Mouse (Mus musculus) A20 (cell line): ENCODE results near the gene Cbfa2t3.

Source experiments
- DNase-seq: peaks from one replicate; pipeline ENCODE4 v3.0.0-alpha.2; 2011; ENCODE audit warnings: low read depth, low spot score

Cbfa2t3 gene

GRCm38 (mm10) chr8:122692152-122692551, 6.8 kb downstream of the Cbfa2t3 start:
- peak; percentile 70 for DNase-seq

- DNase-seq, result no peak
Observed at GRCm38 (mm10) chr8:122691018-122691417, 7.9 kb downstream of the Cbfa2t3 start.

GRCm38 (mm10) chr8:122689315-122689714, 9.6 kb downstream of the Cbfa2t3 start:
- DNase-seq, result no peak

GRCm38 (mm10) chr8:122686879-122687278, 12.0 kb downstream of the Cbfa2t3 start:
- DNase-seq, result no peak

GRCm38 (mm10) chr8:122685097-122685861, 13.6 kb downstream of the Cbfa2t3 start:
- DNase-seq, result no peak

GRCm38 (mm10) chr8:122682820-122683219, 16.1 kb downstream of the Cbfa2t3 start:
- DNase-seq, result no peak

- DNase-seq, result no peak
Observed at GRCm38 (mm10) chr8:122680171-122680570, 18.7 kb downstream of the Cbfa2t3 start.

GRCm38 (mm10) chr8:122679325-122679920, 19.5 kb downstream of the Cbfa2t3 start:
- DNase-seq, result no peak

- DNase-seq, result no peak
Observed at GRCm38 (mm10) chr8:122678896-122679210, 20.1 kb downstream of the Cbfa2t3 start.

- DNase-seq, result peak; percentile 79
Observed at GRCm38 (mm10) chr8:122678061-122678895, 20.6 kb downstream of the Cbfa2t3 start.

- DNase-seq, result no peak
Observed at GRCm38 (mm10) chr8:122677481-122678021, 21.4 kb downstream of the Cbfa2t3 start.

GRCm38 (mm10) chr8:122676621-122677480, 22.1 kb downstream of the Cbfa2t3 start:
- no peak for DNase-seq

GRCm38 (mm10) chr8:122675596-122676420, 23.1 kb downstream of the Cbfa2t3 start:
- DNase-seq, result no peak

- DNase-seq, result no peak
Observed at GRCm38 (mm10) chr8:122674999-122675398, 23.9 kb downstream of the Cbfa2t3 start.

- DNase-seq, result no peak
Observed at GRCm38 (mm10) chr8:122673989-122674388, 24.9 kb downstream of the Cbfa2t3 start.

GRCm38 (mm10) chr8:122671894-122672293, 27.0 kb downstream of the Cbfa2t3 start:
- DNase-seq, result no peak

- no peak for DNase-seq
Observed at GRCm38 (mm10) chr8:122670718-122671117, 28.2 kb downstream of the Cbfa2t3 start.

- DNase-seq, result no peak
Observed at GRCm38 (mm10) chr8:122670001-122670400, 28.9 kb downstream of the Cbfa2t3 start.

GRCm38 (mm10) chr8:122669370-122669769, 29.5 kb downstream of the Cbfa2t3 start:
- no peak for DNase-seq

- DNase-seq, result no peak
Observed at GRCm38 (mm10) chr8:122667854-122668253, 31.1 kb downstream of the Cbfa2t3 start.
